Mouse (Mus musculus) left cerebral cortex, adult 2 months (tissue): Measurements from ENCODE around the gene Rab43. TPM values are rescaled to one million over a fixed set of nuclear protein-coding genes. Genes with fewer than 3 reads are reported as not detected.
"Not testable (repeated sequence)": the region's sequence is repeated elsewhere in the genome, so short reads cannot be mapped to it uniquely, and the experiment has no call there.

Experiments used
- DNase-seq, 2 experiments: peaks; one replicate each; pipeline ENCODE4 v3.0.0; 2021 to 2022; ENCODE audit warnings: low spot score in 2 of 2, mixed read lengths in 1 of 2; ENCODE audit errors: extremely low spot score in 1 of 2
- H3K27ac ChIP-seq: fragments of 200-600 bp; 2 replicates; pipeline ENCODE4 v1.8.1; 2022
- H3K4me3 ChIP-seq: fragments of 200-600 bp; 2 replicates; pipeline ENCODE4 v1.8.1; 2022
- CTCF ChIP-seq: fragments of 200-600 bp; IDR thresholded peaks from 2 replicates; pipeline ENCODE4 v1.8.1; 2022; ENCODE audit warnings: antibody characterized with exemption, mild to moderate bottlenecking, moderate library complexity
- intact Hi-C: fragments of 180-260 bp; cut with DNase I; formaldehyde crosslinking; loops from one replicate; pipeline ENCODE4 v1.15.1; 2025
- total RNA-seq, 2 experiments: library from RNA; stranded (reverse); gene quantifications; 2 replicates each; pipeline ENCODE4 v1.2.3; 2021

Gene Rab43
- total RNA-seq, 2 experiments from 2014 or later = 14.4 to 14.7 TPM

GRCm38 (mm10) chr6:87778294-87779173 lies 33.4 kb downstream of the Rab43 start:
- intact Hi-C loops = no loop called here
- Histone ChIP-seq H3K27ac (no peak overlapping the region), H3K4me3 (no peak overlapping the region)
- DNase-seq = no peak
- TF ChIP-seq CTCF = no peak

DNA sequence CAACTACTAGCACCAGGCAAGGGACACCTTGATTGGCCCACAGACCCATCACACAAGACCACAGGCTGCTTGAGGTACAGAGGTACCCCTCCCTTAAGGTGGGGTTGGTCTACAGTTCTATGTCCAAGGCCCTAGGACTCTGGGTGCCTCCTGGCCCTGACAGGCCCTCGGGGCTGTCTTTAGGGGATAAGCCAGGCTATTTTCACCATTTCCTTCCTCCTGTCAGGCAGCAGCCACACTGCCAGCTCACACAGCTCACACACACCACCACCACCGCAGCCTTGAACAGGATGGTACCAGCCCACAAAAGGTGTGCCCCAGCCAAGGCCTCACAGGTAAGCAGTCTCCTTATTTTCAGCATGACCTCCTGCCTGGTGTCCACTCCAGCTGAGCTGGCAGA lies 34.1 kb downstream of the Rab43 start, which contains the start of gene Gp9:
Gp9 (plus strand) TSS at position 231 of the 400 bp plus-strand sequence.
- H3K27ac ChIP-seq = no peak within 1 kb of the TSS
- intact Hi-C loops = no loop called here
- no peak for DNase-seq
- TF ChIP-seq CTCF = no peak
- H3K4me3 ChIP-seq = no peak within 1 kb of the TSS

DNA sequence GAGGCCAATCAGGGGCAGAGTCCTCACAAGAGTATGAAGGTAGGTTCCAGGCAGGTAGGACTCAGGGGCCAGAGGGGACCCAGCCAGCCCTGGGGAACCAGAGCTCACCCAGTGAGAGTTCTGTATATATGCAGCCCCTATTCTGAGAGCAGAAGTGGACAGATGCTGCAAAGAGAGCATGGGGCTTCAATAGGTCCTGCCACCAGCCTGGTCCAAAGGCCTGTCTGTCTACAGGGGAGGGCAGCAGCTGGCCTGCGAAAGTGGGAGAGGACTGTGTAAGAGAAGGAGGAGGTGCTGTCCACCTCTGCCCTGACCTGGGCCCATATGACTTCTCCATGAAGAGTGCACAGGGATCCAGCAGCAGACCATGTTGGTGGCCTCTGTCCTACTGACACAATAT lies 35.3 kb downstream of the Rab43 start:
- no peak overlapping the region for H3K27ac ChIP-seq
- H3K4me3 ChIP-seq = no peak overlapping the region
- no peak for DNase-seq
- intact Hi-C loops = no loop called here
- no peak for TF ChIP-seq CTCF

GRCm38 (mm10) chr6:87775588-87776245 lies 36.2 kb downstream of the Rab43 start:
- intact Hi-C loops = no loop called here
- Histone ChIP-seq H3K4me3 (no peak overlapping the region), H3K27ac (no peak overlapping the region)
- no peak for DNase-seq
- no peak for TF ChIP-seq CTCF

GRCm38 (mm10) chr6:87774909-87775308 lies 37.1 kb downstream of the Rab43 start:
- no peak for TF ChIP-seq CTCF
- Histone ChIP-seq H3K27ac (no peak overlapping the region), H3K4me3 (no peak overlapping the region)
- intact Hi-C loops = no loop called here
- DNase-seq = no peak

DNA sequence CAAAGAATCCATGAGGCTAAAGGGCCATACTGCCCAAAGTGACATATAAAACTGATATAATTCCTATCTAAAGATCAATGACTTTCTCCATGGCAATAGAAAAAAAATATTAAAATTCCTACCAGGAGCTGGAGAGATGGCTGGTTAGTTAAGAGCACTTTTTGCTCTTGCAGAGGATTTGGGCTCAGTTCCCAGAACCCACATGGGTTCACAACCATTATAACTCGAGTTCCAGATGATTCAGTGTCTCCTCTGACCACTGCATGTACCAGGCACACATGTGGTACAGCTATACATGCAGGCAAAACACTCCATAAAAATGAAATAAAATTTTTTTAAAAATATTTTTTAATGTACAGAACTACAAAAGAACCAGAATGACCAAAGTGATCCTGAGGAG lies 37.5 kb downstream of the Rab43 start:
- no peak for TF ChIP-seq CTCF
- H3K4me3 ChIP-seq = no peak overlapping the region
- intact Hi-C loops = no loop called here
- H3K27ac ChIP-seq = no peak overlapping the region
- no peak for DNase-seq

- TF ChIP-seq CTCF = peak; percentile 38
- no peak for DNase-seq
- intact Hi-C loops = no loop called here
- H3K27ac ChIP-seq = no peak overlapping the region
- no peak overlapping the region for H3K4me3 ChIP-seq
These were observed 41.3 kb downstream of the Rab43 start for GRCm38 (mm10) chr6:87770626-87771025.

GRCm38 (mm10) chr6:87764296-87764695 lies 47.7 kb downstream of the Rab43 start:
- intact Hi-C loops, DNase-seq, H3K27ac ChIP-seq, H3K4me3 ChIP-seq: not testable (repeated sequence)

GRCm38 (mm10) chr6:87763376-87764280 lies 48.3 kb downstream of the Rab43 start:
- H3K4me3 ChIP-seq = no peak overlapping the region
- H3K27ac ChIP-seq = no peak overlapping the region
- no peak for DNase-seq
- peak; percentile 84 for TF ChIP-seq CTCF
- intact Hi-C loops = no loop called here

GRCm38 (mm10) chr6:87762161-87762560 lies 49.8 kb downstream of the Rab43 start:
- H3K4me3 ChIP-seq = no peak overlapping the region
- no peak overlapping the region for H3K27ac ChIP-seq
- no peak for TF ChIP-seq CTCF
- intact Hi-C loops = no loop called here
- DNase-seq = no peak

DNA sequence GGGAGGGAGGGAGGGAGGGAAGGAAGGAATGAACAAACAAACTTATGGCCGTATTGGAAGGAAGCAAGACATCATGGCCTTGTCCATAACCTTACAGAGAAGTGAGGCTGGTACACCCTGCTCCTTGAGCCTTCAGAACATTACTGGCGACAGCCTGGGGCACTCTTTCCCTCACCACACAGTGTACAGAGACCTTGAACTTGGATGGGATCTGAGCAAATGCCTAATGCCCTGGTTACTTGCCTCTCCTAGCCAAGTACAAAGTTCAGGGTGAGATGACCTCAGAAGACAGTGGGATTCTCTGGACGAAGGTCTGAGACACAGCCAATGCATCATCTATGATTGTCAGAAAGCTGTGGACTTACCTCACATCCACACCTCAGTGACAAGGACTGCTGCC lies 52.1 kb downstream of the Rab43 start:
- no peak overlapping the region for H3K27ac ChIP-seq
- intact Hi-C loops = no loop called here
- no peak for DNase-seq
- H3K4me3 ChIP-seq = no peak overlapping the region
- TF ChIP-seq CTCF = no peak

- intact Hi-C loops = no loop called here
- no peak for DNase-seq
- H3K4me3 ChIP-seq = no peak overlapping the region
- TF ChIP-seq CTCF = no peak
- no peak overlapping the region for H3K27ac ChIP-seq
These were observed 52.6 kb downstream of the Rab43 start for GRCm38 (mm10) chr6:87759404-87759803.
